Mouse (Mus musculus) gastrocnemius, postnatal 14 days (tissue): ENCODE measurements at regions not wholly inside any gene's neighbourhood (a gene's known extent, or its start where the extent isn't known, plus 50 kb on each side); places are given as distances from the start of the nearest gene placed in this dataset.

Experiments used
- DNase-seq: peaks from one replicate; pipeline ENCODE4 v3.0.0; 2021; ENCODE audit warnings: mixed read lengths
- intact Hi-C: fragments of 180-260 bp; cut with DNase I; formaldehyde crosslinking; loops from one replicate; pipeline ENCODE4 v1.15.1; 2025; ENCODE audit warnings: low total_unique reads

DNA sequence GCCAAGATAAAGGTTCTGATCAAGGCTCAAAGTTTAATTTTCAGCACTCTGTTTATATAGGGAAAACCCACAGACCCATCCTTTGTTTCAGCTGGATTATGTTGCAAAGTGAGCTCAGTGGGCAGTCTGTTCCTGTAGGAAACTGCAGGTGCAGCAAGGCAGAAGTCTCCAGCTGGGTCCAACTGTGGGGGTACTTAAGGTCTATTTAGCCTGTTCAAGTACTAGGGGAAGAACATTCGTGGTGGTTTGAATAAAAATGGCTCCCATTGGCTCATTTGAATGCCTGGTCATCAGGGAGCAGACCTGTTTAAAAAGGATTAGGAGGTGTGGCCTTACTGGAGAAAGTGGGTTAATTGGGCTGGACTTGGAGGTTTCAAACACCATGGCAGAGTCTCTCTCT is 106.3 kb downstream of the 2410131K14Rik start:
- intact Hi-C loops, result no loop called here
- no peak for DNase-seq

DNA sequence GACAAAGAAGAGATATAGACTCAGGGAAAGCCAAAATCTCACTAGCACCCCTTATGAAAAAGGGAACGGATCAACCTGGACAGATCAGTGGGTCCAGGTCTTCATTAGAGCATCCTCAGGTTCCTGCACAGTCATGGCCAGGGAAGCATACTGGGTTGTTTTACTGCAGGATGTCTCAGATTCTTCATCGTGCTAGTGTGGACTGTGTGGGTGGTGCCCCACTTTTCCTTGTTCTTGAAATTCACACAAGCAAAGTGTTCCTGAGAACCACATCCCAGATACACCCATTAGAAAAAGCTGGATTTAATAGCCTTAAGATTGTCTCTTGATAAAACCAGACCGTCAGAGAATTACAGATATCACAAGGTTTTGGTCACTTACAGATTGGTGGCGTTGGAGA is 107.1 kb downstream of the 2410131K14Rik start:
- intact Hi-C loops, result no loop called here
- no peak for DNase-seq

DNA sequence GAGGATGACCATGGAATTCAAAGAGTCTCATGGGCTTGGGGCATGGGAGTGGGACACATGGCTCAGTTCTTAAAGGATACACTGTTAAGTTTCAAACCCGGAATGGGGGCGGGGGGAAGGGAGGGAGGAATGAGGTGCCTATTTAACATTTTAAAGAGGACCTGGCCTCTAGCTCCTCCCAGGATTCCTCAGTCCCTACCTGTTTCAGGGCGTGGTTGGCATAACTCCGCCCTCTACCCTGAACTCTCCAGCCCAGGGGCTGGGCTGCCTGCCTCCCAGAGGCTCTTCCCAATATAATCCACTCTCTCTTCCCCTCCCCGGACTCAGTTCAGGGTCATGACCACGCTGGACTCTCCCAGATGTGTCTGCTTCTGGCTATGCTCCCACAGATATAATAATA is 108.0 kb downstream of the 2410131K14Rik start:
- DNase-seq, result no peak
- intact Hi-C loops, result no loop called here

DNA sequence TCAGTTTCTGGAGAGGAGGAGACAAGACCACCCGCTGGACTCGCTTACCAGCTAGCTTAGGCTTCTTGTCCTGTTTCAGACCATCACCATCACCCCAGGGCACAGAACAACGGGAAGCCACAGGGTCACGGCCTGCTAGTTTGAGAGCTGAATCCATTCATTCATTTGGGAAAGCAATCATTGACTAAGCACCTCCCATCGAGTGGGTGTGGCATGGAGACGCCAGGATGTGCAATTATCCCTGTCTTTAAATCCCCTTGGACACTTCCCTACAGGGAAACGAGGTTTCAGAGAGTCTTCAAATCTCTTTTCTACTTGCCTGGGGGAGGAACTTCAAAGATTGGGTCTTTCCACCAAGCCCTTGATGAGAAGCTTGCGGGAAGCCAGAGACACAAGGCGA is 108.7 kb downstream of the 2410131K14Rik start:
- intact Hi-C loops, result no loop called here
- DNase-seq, result no peak

DNA sequence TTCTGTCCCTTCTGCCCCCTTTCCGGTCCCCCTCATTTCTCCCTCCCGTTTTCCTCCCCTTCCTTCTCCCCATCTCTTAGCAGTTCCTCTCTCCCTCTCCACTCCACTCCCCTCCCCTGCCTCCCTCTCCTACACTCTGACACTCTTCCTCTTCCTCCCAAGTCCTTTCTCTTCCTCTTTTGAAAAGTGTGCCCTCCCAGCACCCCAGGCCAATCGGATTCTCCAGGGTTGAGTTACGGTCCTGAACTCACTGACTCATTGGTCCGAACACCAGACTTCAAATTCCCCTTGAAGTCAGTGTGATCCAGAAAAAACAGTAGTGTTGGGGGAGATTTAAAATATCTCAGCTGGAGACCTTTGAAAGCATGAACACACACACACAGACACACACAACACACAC is 109.1 kb downstream of the 2410131K14Rik start:
- no peak for DNase-seq
- intact Hi-C loops, result no loop called here

DNA sequence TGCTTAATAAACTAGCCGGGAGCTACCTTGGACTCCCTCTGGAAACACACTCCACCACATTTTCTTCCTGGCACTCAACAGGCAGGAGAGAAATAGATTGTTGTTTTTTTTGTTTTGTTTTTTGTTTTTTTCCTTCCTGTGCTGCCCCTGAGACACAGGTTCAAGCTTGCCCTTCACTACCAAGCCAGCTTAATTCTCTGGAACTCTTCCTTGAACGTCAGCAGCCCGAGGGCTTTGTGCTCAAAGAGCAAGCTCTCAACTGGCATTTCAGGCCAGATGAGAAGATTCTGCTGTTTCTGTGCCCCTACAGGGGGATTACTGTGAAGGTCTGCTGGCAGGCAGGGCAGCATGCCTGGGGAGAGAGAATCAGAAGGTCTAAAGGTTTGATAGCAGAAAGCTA is 109.8 kb downstream of the 2410131K14Rik start:
- intact Hi-C loops, result no loop called here
- no peak for DNase-seq

DNA sequence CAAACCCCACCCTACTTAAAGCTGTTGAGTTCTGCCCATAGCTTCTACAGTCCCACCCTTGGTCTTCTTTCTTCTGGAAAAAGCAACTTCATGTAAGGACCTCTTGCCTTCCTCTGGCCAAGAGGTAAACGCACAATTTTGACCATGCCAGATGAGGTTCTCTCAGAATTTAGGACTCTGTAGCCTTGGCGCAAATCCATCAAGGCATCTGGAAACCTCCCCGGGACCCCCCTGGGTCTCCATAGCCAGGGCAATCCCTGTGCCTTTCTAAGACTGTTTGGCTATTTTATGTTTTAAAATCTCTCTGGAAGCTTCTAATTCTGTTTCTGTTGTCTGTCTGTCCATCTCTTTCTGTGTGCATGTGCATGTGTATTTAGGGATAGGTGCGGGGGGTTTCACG is 110.3 kb downstream of the 2410131K14Rik start:
- intact Hi-C loops, result no loop called here
- DNase-seq, result no peak

DNA sequence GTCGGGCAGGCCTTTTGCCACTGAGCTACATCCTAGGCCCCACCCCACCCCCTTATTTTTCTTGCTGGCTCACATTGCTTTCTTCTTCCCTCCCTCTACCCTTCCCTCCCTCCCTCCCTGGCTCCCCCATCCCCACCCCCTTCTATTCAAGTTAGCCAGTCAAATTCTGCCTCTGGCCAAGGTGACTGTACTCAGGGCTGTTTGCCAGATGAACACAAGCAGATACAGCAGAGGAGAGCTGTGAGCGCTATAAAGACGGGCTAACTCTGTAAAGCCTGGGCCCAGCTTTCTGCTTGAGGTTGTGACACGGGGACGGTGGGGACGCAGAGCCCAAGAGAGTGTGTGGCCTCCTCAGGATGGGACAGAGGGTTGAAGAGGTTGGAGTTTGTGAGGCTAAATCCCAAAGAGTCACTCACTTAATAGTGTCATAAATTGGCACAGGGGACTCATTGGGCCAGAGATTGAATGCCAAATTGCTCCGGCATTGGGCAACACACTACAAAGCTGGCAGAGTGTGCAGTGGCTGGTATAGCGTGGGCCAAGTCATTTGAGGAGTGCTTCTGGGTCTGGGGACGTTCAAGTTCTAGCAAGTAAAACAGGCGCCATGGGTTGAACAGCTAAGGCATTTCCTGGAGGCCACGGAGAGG is 110.8 kb downstream of the 2410131K14Rik start:
- intact Hi-C loops, result no loop called here
- DNase-seq, result no peak

DNA sequence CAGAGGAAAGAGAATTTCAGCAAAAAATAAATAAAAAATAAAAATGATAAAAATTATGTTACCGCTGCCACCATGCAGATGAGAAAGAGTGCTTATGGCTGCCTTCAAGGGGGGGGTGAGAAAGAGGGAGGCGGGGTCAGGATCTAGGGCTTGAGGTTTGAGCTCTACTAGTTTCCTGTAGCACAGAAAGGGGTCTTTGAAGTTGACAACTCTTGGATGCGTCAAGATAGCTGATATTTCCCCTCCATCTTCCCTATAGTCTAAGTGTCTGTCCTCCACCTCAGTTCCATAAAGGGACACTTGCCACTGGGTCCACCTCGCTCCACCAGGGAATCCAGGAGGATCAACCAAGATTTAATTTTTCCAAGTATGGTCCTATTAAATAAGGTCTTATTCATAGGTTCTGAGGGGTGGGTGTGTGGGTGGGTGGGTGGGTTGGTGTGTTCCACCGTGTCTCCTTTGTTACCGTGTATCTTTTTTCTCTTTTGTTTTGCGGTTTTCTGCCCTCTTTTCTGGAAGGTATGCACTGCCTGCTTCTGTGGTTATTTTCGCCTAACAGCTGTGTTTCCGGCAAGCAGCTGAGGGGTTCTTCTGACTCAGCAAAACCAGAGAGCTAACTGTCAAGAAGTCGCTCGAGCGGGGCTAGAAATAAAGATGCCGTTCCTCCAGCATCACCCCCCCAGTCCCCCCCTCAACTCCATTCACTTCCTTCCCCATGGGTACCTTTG is 114.8 kb downstream of the 2410131K14Rik start:
- no peak for DNase-seq
- intact Hi-C loops, result loop anchor here (10.0 kb wide), 1 partner anchor 205 kb away; the partner anchor contains the start of gene Med13l

DNA sequence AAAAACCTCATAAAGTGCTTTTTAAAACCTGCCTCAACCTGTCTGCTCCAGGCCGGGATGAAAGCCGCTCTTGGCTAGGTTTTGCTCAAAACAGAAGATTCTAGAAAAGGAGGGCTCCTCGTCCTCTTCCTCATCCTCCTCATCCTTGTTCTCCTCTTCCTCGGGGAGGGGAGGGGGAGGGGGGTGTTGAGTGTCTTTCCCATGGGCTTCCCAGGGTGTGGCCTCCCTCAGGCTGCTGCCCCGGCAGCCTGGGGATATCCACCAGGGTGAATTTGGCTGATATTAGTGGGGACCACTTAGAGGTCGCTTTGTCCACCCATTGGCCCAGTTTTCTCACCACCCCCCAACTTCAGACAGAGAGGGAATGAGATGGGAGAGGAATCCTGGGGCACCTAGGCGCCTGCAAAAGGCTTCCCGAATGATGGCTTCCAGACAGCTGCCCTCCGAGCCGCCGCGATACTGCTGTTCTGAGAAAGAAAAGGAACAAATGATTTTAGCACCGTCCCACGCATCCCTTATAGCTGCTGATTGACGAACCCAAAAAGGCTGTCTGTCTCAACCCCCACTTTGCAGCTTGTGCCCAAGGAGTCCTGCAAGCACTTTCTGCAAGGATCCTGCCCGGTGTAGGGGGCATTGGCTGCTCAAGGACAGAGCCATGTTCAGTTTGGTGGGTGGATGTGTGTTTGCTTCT is 115.5 kb downstream of the 2410131K14Rik start:
- intact Hi-C loops, result loop anchor here (10.0 kb wide), 1 partner anchor 204 kb away; the partner anchor contains the start of gene Med13l
- DNase-seq, result no peak

DNA sequence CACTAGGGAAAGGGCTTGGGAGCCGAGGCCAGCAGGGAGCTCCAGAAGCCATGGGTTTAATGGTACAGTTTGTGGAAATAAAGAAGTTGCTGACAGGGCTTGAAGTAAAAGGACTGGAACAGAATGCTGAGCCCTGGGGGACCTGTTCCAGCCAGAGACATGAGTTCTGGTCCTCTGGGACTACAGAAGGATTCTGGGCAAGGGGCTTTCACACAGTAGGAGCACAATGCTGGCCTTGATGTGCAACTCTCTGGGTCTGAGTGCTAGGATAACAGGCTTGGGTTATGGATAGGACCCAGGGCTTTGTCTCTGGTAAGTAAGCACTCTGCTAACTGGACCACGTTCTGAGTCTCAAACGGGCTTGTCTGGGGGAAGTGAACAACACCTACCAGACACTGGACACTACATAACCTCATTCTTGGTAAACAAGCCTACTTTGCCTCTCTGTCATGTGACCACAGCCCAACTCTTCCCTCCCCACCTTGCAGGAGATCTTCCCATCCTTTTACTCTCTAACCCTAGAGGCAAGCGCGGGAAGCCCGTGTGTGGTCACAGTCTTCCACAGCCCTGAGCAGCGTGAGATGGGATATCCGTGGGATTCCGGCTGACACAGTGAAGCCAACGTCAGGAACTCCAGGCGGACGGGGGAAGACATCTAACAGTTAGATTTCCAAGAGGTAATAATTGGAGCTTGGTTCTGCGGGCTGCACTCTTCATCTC is 116.3 kb downstream of the 2410131K14Rik start:
- no peak for DNase-seq
- intact Hi-C loops, result loop anchor here (10.0 kb wide), 1 partner anchor 204 kb away; the partner anchor contains the start of gene Med13l

DNA sequence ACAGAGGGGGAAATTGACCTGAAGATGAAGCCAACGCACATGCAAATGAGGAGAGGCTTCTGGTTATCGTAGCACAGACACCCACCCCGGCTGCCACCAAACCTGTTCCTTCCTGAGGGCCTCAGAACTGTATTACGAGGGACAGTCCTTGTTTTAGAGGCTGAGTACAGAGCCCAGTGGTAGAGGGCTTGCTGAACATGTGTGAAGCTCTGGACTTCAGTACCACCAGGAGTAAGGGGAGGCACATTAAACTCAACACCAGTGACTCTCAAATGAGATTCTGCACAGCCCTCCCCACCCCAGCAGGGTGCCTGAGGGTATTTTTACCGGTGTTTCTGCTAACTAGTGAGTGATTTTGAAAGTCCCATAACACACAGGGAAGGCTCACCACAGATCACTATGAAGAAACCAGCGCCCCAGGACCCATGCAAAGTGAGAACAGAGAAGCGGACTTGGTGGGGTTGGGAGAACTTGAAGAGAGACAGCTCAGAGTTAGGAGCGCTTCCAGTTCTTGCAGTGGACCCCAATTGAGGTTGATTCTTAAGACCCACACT is 116.9 kb downstream of the 2410131K14Rik start:
- DNase-seq, result no peak
- intact Hi-C loops, result loop anchor here (10.0 kb wide), 1 partner anchor 203 kb away; the partner anchor contains the start of gene Med13l

DNA sequence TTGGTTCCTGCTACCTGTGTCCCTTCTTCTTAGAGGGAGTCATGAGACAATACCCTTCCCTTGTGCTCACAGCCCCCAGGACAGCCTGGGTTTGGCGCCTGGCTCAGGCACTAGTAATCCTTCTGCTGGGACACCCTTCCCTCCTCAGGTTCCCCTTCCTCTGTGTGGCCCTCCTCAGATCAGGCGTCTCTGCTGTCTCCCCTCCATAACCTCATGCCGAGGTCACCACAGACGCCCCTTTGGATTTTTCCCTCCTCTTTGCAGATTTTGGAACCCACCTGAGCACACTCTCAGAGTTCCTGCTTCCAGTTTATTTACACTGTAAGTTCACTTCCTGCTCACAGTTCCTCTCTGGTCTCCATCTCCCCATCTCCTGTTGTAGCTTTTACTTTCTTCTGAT is 117.7 kb downstream of the 2410131K14Rik start:
- no peak for DNase-seq
- intact Hi-C loops, result loop anchor here (10.0 kb wide), 1 partner anchor 202 kb away; the partner anchor contains the start of gene Med13l

DNA sequence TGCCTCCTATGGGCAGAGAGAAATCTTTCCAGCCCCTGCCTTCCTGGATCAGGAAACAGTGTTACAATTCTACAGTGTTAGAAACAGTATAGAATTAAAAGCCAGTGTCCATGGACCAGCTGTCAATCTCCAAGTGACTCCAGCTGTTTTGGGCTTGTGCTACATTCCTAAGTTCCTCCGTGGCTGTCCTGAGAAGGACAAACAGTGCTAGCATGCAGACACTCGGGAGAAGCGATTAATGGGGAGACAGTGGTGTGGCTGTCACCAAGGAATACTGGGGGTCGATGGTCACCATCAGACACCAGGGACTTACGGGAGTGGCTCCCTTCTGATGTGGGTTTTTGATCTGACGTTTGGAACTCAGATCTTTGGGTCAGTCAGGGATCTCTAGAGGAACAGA is 118.1 kb downstream of the 2410131K14Rik start:
- DNase-seq, result no peak
- intact Hi-C loops, result loop anchor here (10.0 kb wide), 1 partner anchor 202 kb away; the partner anchor contains the start of gene Med13l

DNA sequence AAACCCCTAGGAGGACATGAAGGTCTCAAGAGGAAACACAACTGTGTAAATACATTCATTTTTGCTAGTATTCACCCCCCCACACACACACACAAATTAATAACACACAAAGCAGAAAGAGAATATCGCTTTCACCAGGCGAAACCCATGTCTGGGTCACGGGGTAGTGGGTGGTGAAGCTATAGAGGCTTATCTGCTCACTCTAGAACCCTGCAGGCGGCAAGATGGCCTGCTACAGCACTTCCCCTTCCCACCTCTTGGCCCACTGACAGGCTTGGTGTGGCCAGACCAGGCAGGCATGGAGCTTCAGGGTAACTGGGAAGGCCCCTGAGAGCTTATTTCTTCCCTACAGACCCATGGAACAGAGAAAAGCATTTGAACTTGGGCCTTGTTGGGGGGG is 119.6 kb downstream of the 2410131K14Rik start:
- intact Hi-C loops, result loop anchor here (10.0 kb wide), 1 partner anchor 200 kb away; the partner anchor contains the start of gene Med13l
- no peak for DNase-seq

DNA sequence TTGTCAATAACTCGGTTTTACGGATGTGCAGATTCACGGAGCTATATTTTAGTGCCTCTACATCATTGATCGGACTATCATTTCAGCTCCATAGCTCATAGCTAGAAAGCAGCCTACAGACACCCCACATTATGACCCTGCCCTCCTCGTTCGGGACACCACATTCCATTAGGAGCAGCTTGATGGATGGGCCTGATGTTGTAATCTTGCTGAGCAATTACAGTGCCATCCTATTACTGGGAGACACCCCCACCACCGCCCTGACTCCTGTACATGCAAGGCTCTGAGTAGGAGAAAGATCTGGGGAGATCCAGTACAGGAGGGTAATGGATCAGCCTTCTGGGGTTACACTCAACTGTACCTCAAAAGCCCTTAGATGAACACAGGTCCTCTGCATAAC is 120.2 kb downstream of the 2410131K14Rik start:
- intact Hi-C loops, result loop anchor here (10.0 kb wide), 1 partner anchor 200 kb away; the partner anchor contains the start of gene Med13l
- no peak for DNase-seq

DNA sequence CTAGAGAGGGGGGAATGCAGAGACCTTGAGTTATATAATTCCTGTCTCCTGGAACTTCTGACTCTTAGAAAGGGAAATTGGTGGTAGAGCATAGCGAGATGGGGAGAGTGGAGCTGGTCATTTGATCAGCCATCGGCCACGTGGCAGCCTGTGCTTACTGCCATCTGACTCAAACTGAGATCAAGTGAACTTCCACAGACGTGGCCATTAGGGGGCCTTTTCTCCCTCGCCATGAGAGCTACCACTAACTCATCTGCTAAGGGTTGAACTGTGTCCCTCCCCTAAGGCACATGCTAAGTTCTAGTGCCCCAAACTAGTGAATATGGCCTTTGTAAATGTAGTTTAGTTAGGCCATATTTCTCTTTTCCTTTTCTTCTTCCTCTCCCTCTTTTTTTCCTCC is 120.6 kb downstream of the 2410131K14Rik start:
- intact Hi-C loops, result loop anchor here (10.0 kb wide), 1 partner anchor 199 kb away; the partner anchor contains the start of gene Med13l
- no peak for DNase-seq

DNA sequence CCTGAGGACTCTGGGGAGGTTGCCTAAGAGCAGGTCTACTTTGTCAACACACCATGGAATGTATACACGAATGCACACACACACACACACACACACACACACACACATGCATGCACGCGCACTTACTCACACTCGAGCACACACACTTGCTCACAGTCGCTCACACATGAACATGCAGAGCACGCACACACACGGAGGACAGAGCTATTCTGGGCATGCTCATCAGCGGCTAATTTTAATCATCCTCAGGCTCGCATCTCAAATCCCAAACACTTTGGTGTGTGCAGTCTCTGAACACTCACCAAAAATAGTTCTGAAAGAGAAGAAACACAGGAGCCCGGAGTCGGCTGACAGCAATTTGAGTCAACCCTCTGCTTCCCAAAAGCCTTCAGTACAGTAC is 122.0 kb downstream of the 2410131K14Rik start:
- intact Hi-C loops, result loop anchor here (10.0 kb wide), 1 partner anchor 198 kb away; the partner anchor contains the start of gene Med13l
- DNase-seq, result no peak

DNA sequence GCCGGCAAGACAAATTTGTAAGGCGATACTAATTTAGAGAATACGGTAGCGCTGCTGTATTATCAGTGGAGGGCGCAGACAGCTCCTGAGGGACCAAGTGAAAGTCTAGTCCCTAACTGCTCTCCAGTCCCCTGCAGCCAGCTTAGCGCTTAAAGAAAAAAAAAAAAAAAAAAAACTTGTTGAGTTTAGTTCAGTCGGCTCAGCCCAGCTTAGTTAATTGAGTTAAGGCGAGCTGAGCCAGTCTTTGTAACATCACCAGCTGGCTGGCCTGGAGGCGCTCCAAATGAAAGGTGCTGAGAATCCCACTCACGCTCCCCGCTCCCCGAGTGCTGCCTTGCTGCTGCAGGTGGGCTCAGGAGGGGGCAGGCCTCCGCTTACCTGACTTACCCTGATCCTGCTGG is 128.6 kb downstream of the 2410131K14Rik start:
- intact Hi-C loops, result no loop called here
- DNase-seq, result no peak
